In genomic region chr4:144929811-144930221, GRCm38 (mm10) we compare ENCODE assay signal across 8 mouse cellular contexts. TPM values are rescaled to one million over a fixed set of nuclear protein-coding genes. Genes with fewer than 3 reads are reported as not detected.
A peak's percentile ranks its signal among the peaks of the same experiment; 100 is the strongest.
DNase-seq lines count a peak whose midpoint lies in the region; ATAC-seq and TF ChIP-seq lines count a peak whose summit lies in the region.

No protein-coding gene starts in this region.

- ATAC-seq in heart, embryonic 14.5 days (ENCODE audit: insufficient number of reproducible peaks, insufficient read depth, low FRiP score, low read depth) = peak; percentile 36; the same call in 1 of the 2 replicates
- ATAC-seq in stomach, embryonic 16.5 days (ENCODE audit: insufficient read depth, low FRiP score) = no peak; the same call in 1 of the 2 replicates

- peaks cover 26% of the 10 kb centered on the region for H3K36me3 ChIP-seq in thymus, adult 2 months (ENCODE audit: control insufficient read depth, insufficient read depth, low read length)
- H3K36me3 ChIP-seq in heart, embryonic 14.5 days (ENCODE audit: control insufficient read depth, insufficient read depth, low read length) = peaks cover 14% of the 10 kb centered on the region; the same call in 1 of the 2 replicates
- 0 out of 2 replicates have a peak, but pooled peaks cover 14% of the 10 kb centered on the region for H3K36me3 ChIP-seq in stomach, embryonic 16.5 days (ENCODE audit: control insufficient read depth, insufficient read depth, low read length)

- 95% methylated on average over 1 of the region's 1 CpGs for WGBS in thymus, adult 2 months
- 38% methylated on average over 1 of the region's 1 CpGs for WGBS in heart, embryonic 14.5 days
- 88% methylated on average over 1 of the region's 1 CpGs for WGBS in stomach, embryonic 16.5 days

- H3K4me1 ChIP-seq in thymus, adult 2 months (replicated peaks; ENCODE audit: control insufficient read depth, insufficient read depth, low read length) = no peaks in the 10 kb centered on the region; the same call in 1 of the 2 replicates
- peaks cover 9% of the 10 kb centered on the region for H3K4me1 ChIP-seq in embryonic fibroblast, embryonic 13.5 days (ENCODE audit: control insufficient read depth, insufficient read depth, low read length)
- peaks cover 19 to 21% of the 10 kb centered on the region in 2 experiments for H3K4me1 ChIP-seq in heart, embryonic 14.5 days (ENCODE audit: control insufficient read depth in 2 of 2, insufficient read depth in 2 of 2, low read length in 2 of 2)
- peaks cover 20% of the 10 kb centered on the region for H3K4me1 ChIP-seq in stomach, embryonic 16.5 days (ENCODE audit: control insufficient read depth, insufficient read depth, low read length)

- no peak overlapping the region for H3K4me3 ChIP-seq in thymus, adult 2 months (ENCODE audit: control insufficient read depth, insufficient read depth, low read length)
- no peak overlapping the region for H3K4me3 ChIP-seq in embryonic fibroblast, embryonic 13.5 days (ENCODE audit: insufficient read depth, low read length)
- H3K4me3 ChIP-seq in heart, embryonic 14.5 days (ENCODE audit: control insufficient read depth in 1 of 2, insufficient read depth in 1 of 2, low read depth in 1 of 2, low read length in 2 of 2) = no peak overlapping the region
- H3K4me3 ChIP-seq in stomach, embryonic 16.5 days (replicated peaks; ENCODE audit: low read length) = no peak overlapping the region

- H3K27ac ChIP-seq in thymus, adult 2 months (ENCODE audit: control insufficient read depth, insufficient read depth, low read length) = peak overlapping the region; percentile 17; the same call in 1 of the 2 replicates
- peak overlapping the region; percentile 95 for H3K27ac ChIP-seq in embryonic fibroblast, embryonic 13.5 days (ENCODE audit: insufficient read depth, low read length)
- peak overlapping the region; percentile 68 to 94 for H3K27ac ChIP-seq in heart, embryonic 14.5 days (replicated peaks in 1 of 2; ENCODE audit: control insufficient read depth in 1 of 2, insufficient read depth in 1 of 2, low read depth in 2 of 2, low read length in 2 of 2)
- peak overlapping the region; percentile 64 for H3K27ac ChIP-seq in stomach, embryonic 16.5 days (ENCODE audit: low read length)

- DNase-seq in thymus, adult 2 months = no peak
- no peak for DNase-seq in thymus, postnatal 0 days (ENCODE audit: low spot score)
- peak; percentile 94 for DNase-seq in kidney, postnatal 36 days
- peak; percentile 61 for DNase-seq in lung, postnatal 14 days
- DNase-seq in thymus, postnatal 36 days = no peak

- H3K4me2 ChIP-seq in heart, embryonic 14.5 days (ENCODE audit: low read length) = peak overlapping the region; percentile 36
- H3K4me2 ChIP-seq in stomach, embryonic 16.5 days (ENCODE audit: low read depth, low read length) = no peak overlapping the region

- TF ChIP-seq POLR2A in thymus, adult 2 months (IDR thresholded peaks at IDR 0.05; ENCODE audit: control insufficient read depth, extremely low read depth, insufficient read depth, low read length, poor library complexity) = no peak
- TF ChIP-seq POLR2A in embryonic fibroblast, embryonic 13.5 days (IDR thresholded peaks at IDR 0.05; ENCODE audit: low read depth, low read length) = no peak

- H3K9ac ChIP-seq in heart, embryonic 14.5 days (ENCODE audit: low read length) = peak overlapping the region; percentile 45; the same call in 1 of the 2 replicates
- H3K9ac ChIP-seq in stomach, embryonic 16.5 days (ENCODE audit: low read length) = no peak overlapping the region

- H3K27me3 ChIP-seq in thymus, adult 2 months (ENCODE audit: control insufficient read depth, insufficient read depth, low read length) = no peaks in the 10 kb centered on the region
- no peaks in the 10 kb centered on the region for H3K27me3 ChIP-seq in heart, embryonic 14.5 days (ENCODE audit: control insufficient read depth, insufficient read depth, low read length)
- no peaks in the 10 kb centered on the region for H3K27me3 ChIP-seq in stomach, embryonic 16.5 days (ENCODE audit: control insufficient read depth, insufficient read depth, low read length)

- no peaks in the 10 kb centered on the region for H3K9me3 ChIP-seq in heart, embryonic 14.5 days (ENCODE audit: control insufficient read depth, low read length)
- no peaks in the 10 kb centered on the region for H3K9me3 ChIP-seq in stomach, embryonic 16.5 days (replicated peaks; ENCODE audit: control insufficient read depth, low read length)

- no peak for TF ChIP-seq CTCF in thymus, adult 2 months (IDR thresholded peaks at IDR 0.05; ENCODE audit: borderline replicate concordance, control insufficient read depth, extremely low read depth, insufficient read depth, low read length, poor library complexity)
- no peak for TF ChIP-seq CTCF in embryonic fibroblast, embryonic 13.5 days (IDR thresholded peaks at IDR 0.05; ENCODE audit: borderline replicate concordance, insufficient read depth, low read length)

RNA-seq across cellular contexts. Expression of gene Dhrs3, which starts 37.2 kb away (rescaled TPM):
- 224 and 227 TPM in 2 replicates for polyA plus RNA-seq in thymus, adult 2 months (2012; rRNA removed)
- polyA plus RNA-seq in thymus, postnatal 0 days (2015; fragmentation: Nextera tagmentation; extraction: Ambion mirVana) = 129 and 131 TPM in 2 replicates
- 21.9 and 23.8 TPM in 2 replicates for polyA plus RNA-seq in embryonic fibroblast, embryonic 13.5 days (2011; ENCODE audit: insufficient read length, low read depth, missing spikeins)
- polyA plus RNA-seq in heart, embryonic 14.5 days (2014; fragmentation: Nextera tagmentation; extraction: Ambion mirVana) = 33.3 and 36.6 TPM in 2 replicates
- polyA plus RNA-seq in stomach, embryonic 16.5 days (2015; fragmentation: Nextera tagmentation; extraction: Ambion mirVana) = 118 and 119 TPM in 2 replicates

Comparison
In these comparisons a context has a peak if more than half of its experiments do, and no peak if none do; other contexts are left out.
1. DNase-seq: peak in kidney, postnatal 36 days (2 of 2) and lung, postnatal 14 days (single experiment); none in thymus, adult 2 months (single experiment), thymus, postnatal 0 days (single experiment) and thymus, postnatal 36 days (0 of 2).
2. H3K27ac ChIP-seq: peak in every context shown above with its lines; median percentile 95 in embryonic fibroblast, embryonic 13.5 days; 81 in heart, embryonic 14.5 days; 64 in stomach, embryonic 16.5 days; 17 in thymus, adult 2 months.